Mouse (Mus musculus) G1E-ER4 (cell line): ENCODE results near the gene Nos1ap. TPM values are rescaled to one million over a fixed set of nuclear protein-coding genes. Genes with fewer than 3 reads are reported as not detected.

Source experiments
- GATA1 ChIP-seq: IDR thresholded peaks from one replicate; pipeline ENCODE4 v1.8.0; 2012; ENCODE audit warnings: low read length, inconsistent platforms
- polyA plus RNA-seq: library from polyadenylated mRNA; stranded (reverse); fragments of >175 nt; gene quantifications from 2 replicates; pipeline ENCODE4 v1.2.3, GENCODE M21; 2012

The Nos1ap gene
- polyA plus RNA-seq, 1 experiment: 3.6 TPM

GRCm38 (mm10) chr1:170366981-170367700, 222.5 kb downstream of the Nos1ap start:
- no peak for TF ChIP-seq GATA1

- TF ChIP-seq GATA1: no peak
Observed at GRCm38 (mm10) chr1:170363746-170364145, 225.9 kb downstream of the Nos1ap start.

- no peak for TF ChIP-seq GATA1
Observed at GRCm38 (mm10) chr1:170360183-170360915, 229.3 kb downstream of the Nos1ap start.

- TF ChIP-seq GATA1: no peak
Observed at GRCm38 (mm10) chr1:170353335-170353734, 236.3 kb downstream of the Nos1ap start.

- no peak for TF ChIP-seq GATA1
Observed at GRCm38 (mm10) chr1:170351080-170351479, 238.6 kb downstream of the Nos1ap start.

GRCm38 (mm10) chr1:170346266-170346665, 243.4 kb downstream of the Nos1ap start:
- TF ChIP-seq GATA1: no peak

GRCm38 (mm10) chr1:170343906-170344305, 245.8 kb downstream of the Nos1ap start:
- TF ChIP-seq GATA1: no peak

- no peak for TF ChIP-seq GATA1
Observed at GRCm38 (mm10) chr1:170343081-170343480, 246.6 kb downstream of the Nos1ap start.

GRCm38 (mm10) chr1:170339943-170340342, 249.7 kb downstream of the Nos1ap start:
- TF ChIP-seq GATA1: no peak

GRCm38 (mm10) chr1:170332775-170333174, 256.9 kb downstream of the Nos1ap start:
- no peak for TF ChIP-seq GATA1

GRCm38 (mm10) chr1:170331926-170332325, 257.7 kb downstream of the Nos1ap start:
- TF ChIP-seq GATA1: no peak

GRCm38 (mm10) chr1:170325277-170325676, 264.4 kb downstream of the Nos1ap start:
- TF ChIP-seq GATA1: no peak

GRCm38 (mm10) chr1:170324312-170324711, 265.3 kb downstream of the Nos1ap start:
- no peak for TF ChIP-seq GATA1

- no peak for TF ChIP-seq GATA1
Observed at GRCm38 (mm10) chr1:170323001-170323400, 266.7 kb downstream of the Nos1ap start.

- no peak for TF ChIP-seq GATA1
Observed at GRCm38 (mm10) chr1:170322046-170322445, 267.6 kb downstream of the Nos1ap start.

- no peak for TF ChIP-seq GATA1
Observed at GRCm38 (mm10) chr1:170311431-170311830, 278.2 kb downstream of the Nos1ap start.

- TF ChIP-seq GATA1: no peak
Observed at GRCm38 (mm10) chr1:170308503-170308902, 281.2 kb downstream of the Nos1ap start, which contains the start of gene Spata46. Gene Spata46 (plus strand): TSS chr1:170308803.

- TF ChIP-seq GATA1: no peak
Observed at GRCm38 (mm10) chr1:170306232-170306631, 283.4 kb downstream of the Nos1ap start, which contains the start of gene Gm7694. Gene Gm7694 (minus strand): TSS chr1:170306332.
